ENCODE assay signal across 8 mouse cellular contexts in the genomic region with DNA sequence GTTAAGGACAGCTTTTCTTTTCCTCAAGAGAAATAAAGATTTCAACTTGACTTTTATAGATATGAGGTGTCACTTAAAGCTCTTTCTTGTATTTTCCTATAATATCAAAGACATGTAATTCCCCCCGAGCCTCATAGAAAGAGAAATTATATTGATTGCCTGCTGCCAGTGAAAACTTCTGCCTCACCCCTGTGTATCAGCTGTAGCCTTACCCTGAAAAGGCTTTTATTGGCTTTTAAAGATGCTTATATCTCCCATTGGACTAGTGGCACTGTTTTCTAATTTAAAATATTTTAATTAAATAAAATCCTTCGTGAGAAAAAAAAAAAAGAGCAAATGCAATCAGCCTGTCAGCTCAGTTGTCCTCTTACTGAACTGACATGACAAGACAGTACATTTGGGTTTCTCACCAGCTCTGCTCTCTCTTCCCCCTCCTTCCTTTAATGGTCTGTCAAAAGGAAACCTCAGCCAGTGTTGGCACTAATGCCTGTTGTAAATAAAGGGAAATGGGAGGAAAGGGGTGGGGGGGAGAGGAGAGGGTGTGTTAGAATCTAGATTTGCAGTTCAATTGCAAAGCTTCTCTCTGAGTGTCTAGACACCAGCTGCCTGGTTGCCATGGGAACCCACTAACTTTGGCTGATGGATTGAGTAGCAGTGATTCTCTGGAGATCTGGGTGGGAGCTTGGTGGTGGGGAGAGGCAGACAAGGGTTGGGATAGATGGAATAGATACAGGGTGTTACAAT.
DNase-seq lines count a peak whose midpoint lies in the region; ATAC-seq and TF ChIP-seq lines count a peak whose summit lies in the region.

No protein-coding gene starts in this region.

- WGBS in forebrain, embryonic 12.5 days, result 42% methylated on average over 2 of the region's 2 CpGs
- WGBS in hindbrain, embryonic 16.5 days, result 14% methylated on average over 2 of the region's 2 CpGs
- 17% methylated on average over 2 of the region's 2 CpGs for WGBS in limb, embryonic 14.5 days

- H3K27me3 ChIP-seq in forebrain, embryonic 12.5 days, result no peaks in the 10 kb centered on the region
- no peaks in the 10 kb centered on the region for H3K27me3 ChIP-seq in hindbrain, embryonic 16.5 days (replicated peaks; ENCODE audit: control insufficient read depth, insufficient read depth, low read length)
- no peaks in the 10 kb centered on the region for H3K27me3 ChIP-seq in limb, embryonic 14.5 days (ENCODE audit: control insufficient read depth, insufficient read depth, low read length)

- no peak overlapping the region for H3K4me2 ChIP-seq in forebrain, embryonic 12.5 days
- H3K4me2 ChIP-seq in hindbrain, embryonic 16.5 days (ENCODE audit: low read length), result 0 out of 2 replicates have a peak overlapping the region, but pooled peaks have one; percentile 10
- no peak overlapping the region for H3K4me2 ChIP-seq in limb, embryonic 14.5 days (replicated peaks; ENCODE audit: low read depth, low read length, severe bottlenecking)

- no peak overlapping the region for H3K9ac ChIP-seq in forebrain, embryonic 12.5 days
- no peak overlapping the region for H3K9ac ChIP-seq in hindbrain, embryonic 16.5 days (ENCODE audit: low read depth, low read length)
- H3K9ac ChIP-seq in limb, embryonic 14.5 days (ENCODE audit: low read depth, low read length, severe bottlenecking), result no peak overlapping the region

- H3K9me3 ChIP-seq in forebrain, embryonic 12.5 days, result no peaks in the 10 kb centered on the region
- H3K9me3 ChIP-seq in hindbrain, embryonic 16.5 days (ENCODE audit: control insufficient read depth, low read length), result no peaks in the 10 kb centered on the region
- no peaks in the 10 kb centered on the region for H3K9me3 ChIP-seq in limb, embryonic 14.5 days (ENCODE audit: control insufficient read depth, low read length)

- DNase-seq in ZHBTc4 (ENCODE audit: low read depth, low spot score), result peak; percentile 93
- DNase-seq in limb, embryonic 14.5 days (ENCODE audit: low spot score), result peak; percentile 52
- peak; percentile 72 for DNase-seq in retina, postnatal 1 day
- DNase-seq in heart, postnatal 36 days, result no peak
- DNase-seq in kidney, adult 11 months, result no peak
- no peak for DNase-seq in heart, adult 9 months (ENCODE audit: low spot score in 2 of 2)

- peak; percentile 91 for ATAC-seq in forebrain, embryonic 12.5 days (ENCODE audit: low FRiP score)
- peak; percentile 91 for ATAC-seq in hindbrain, embryonic 16.5 days
- peak; percentile 73; the same call in 1 of the 2 replicates for ATAC-seq in limb, embryonic 14.5 days (ENCODE audit: low FRiP score, low read depth)

- H3K4me1 ChIP-seq in forebrain, embryonic 12.5 days, result peaks cover 19% of the 10 kb centered on the region
- H3K4me1 ChIP-seq in hindbrain, embryonic 16.5 days (ENCODE audit: control insufficient read depth, insufficient read depth, low read depth, low read length), result peaks cover 14% of the 10 kb centered on the region
- no peaks in the 10 kb centered on the region for H3K4me1 ChIP-seq in limb, embryonic 14.5 days (ENCODE audit: control insufficient read depth, insufficient read depth, low read length)

- no peaks in the 10 kb centered on the region for H3K36me3 ChIP-seq in forebrain, embryonic 12.5 days (replicated peaks)
- no peaks in the 10 kb centered on the region for H3K36me3 ChIP-seq in hindbrain, embryonic 16.5 days (ENCODE audit: control insufficient read depth, insufficient read depth, low read length)
- no peaks in the 10 kb centered on the region for H3K36me3 ChIP-seq in limb, embryonic 14.5 days (ENCODE audit: control insufficient read depth, insufficient read depth, low read length)

- intact Hi-C loops in heart, postnatal 36 days (cut with DNase I), result no loop called here

- H3K27ac ChIP-seq in forebrain, embryonic 12.5 days, result 0 out of 2 replicates have a peak overlapping the region, but pooled peaks have one; percentile 42
- H3K27ac ChIP-seq in hindbrain, embryonic 16.5 days (ENCODE audit: low read depth, low read length), result peak overlapping the region; percentile 31; the same call in 1 of the 2 replicates
- H3K27ac ChIP-seq in limb, embryonic 14.5 days (replicated peaks; ENCODE audit: low read depth, low read length), result no peak overlapping the region

- no peak for TF ChIP-seq POLR2A in limb, embryonic 14.5 days (IDR thresholded peaks at IDR 0.05; ENCODE audit: borderline replicate concordance, extremely low read depth, insufficient read depth, insufficient read length)

- no peak overlapping the region for H3K4me3 ChIP-seq in forebrain, embryonic 12.5 days (replicated peaks)
- H3K4me3 ChIP-seq in hindbrain, embryonic 16.5 days (ENCODE audit: low read length), result no peak overlapping the region
- H3K4me3 ChIP-seq in limb, embryonic 14.5 days (replicated peaks; ENCODE audit: low read length), result no peak overlapping the region

Comparison
In these comparisons a context has a peak if more than half of its experiments do, and no peak if none do; other contexts are left out.
1. DNase-seq: peak in ZHBTc4 (single experiment), limb, embryonic 14.5 days (single experiment) and retina, postnatal 1 day (single experiment); none in heart, postnatal 36 days (0 of 2), kidney, adult 11 months (single experiment) and heart, adult 9 months (0 of 2).
2. Peak in every context shown above with its lines, with median percentiles within 50 percentile points of each other: ATAC-seq.